Mouse (Mus musculus) lung, postnatal 0 days (tissue): ENCODE measurements around the gene Thsd7a.

Source experiments
- CTCF ChIP-seq: IDR thresholded peaks from 2 replicates; pipeline ENCODE4 v1.5.1; 2016; ENCODE audit warnings: antibody characterized with exemption, mild to moderate bottlenecking
- EP300 ChIP-seq: IDR thresholded peaks from 2 replicates; pipeline ENCODE4 v1.6.1; 2016; ENCODE audit warnings: antibody characterized with exemption, mild to moderate bottlenecking, control low read depth

DNA sequence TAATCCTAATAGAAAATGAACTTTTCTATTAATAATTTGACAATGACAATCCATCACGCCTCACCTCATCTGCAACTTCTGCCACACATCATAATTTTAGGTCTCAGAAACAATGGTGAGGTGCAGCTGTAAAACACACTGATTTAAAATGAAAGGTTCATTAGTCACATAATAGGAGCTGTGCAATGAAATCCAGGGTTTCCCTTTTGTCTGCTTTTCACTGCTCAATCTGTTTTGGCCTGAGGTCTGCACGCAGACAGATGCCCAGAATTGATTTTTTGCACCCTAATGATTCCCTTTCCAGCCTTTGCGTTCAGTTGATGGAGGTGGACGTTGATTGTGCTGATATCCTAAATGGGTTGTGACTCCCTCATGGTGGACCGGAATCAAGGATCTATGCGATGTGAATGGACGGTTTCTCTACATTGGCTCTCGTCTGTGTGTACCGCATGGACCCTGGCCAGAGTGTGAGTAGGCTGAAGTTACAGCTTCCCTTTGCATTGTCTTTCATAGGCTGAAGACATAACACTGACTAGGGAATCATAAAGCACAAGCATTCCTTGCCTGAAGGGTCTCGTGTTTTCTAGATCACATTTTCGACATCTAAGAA, 120.5 kb downstream of the Thsd7a start:
- no peak for TF ChIP-seq EP300
- no peak for TF ChIP-seq CTCF
